Mouse (Mus musculus) forebrain, postnatal 0 days (tissue): ENCODE measurements at regions not wholly inside any gene's neighbourhood (a gene's known extent, or its start where the extent isn't known, plus 50 kb on each side); places are given as distances from the start of the nearest gene placed in this dataset.

Experiments used
- ATAC-seq: fragments of 200-750 bp; cut with Nextera tagmentation; 2 replicates; pipeline ENCODE4 v1.8.0; 2017; ENCODE audit warnings: mild to moderate bottlenecking, moderate library complexity
- DNase-seq: peaks from one replicate; pipeline ENCODE4 v3.0.0-alpha.2; 2015
- H3K27ac ChIP-seq: fragments of 300-500 bp; sonication (generic); 2 replicates; pipeline ENCODE4 v1.5.1; 2014; ENCODE audit warnings: low read depth, mild to moderate bottlenecking, antibody characterized with exemption, low read length, moderate library complexity, mixed read lengths
- H3K27me3 ChIP-seq: fragments of 300-500 bp; sonication (generic); 2 replicates; pipeline ENCODE4 v1.6.1; 2014; ENCODE audit warnings: mild to moderate bottlenecking, low read length, mixed read lengths; ENCODE audit not compliant: insufficient read depth
- H3K36me3 ChIP-seq: fragments of 300-500 bp; sonication (generic); 2 replicates; pipeline ENCODE4 v1.6.1; 2014; ENCODE audit warnings: mild to moderate bottlenecking, moderate library complexity; ENCODE audit not compliant: insufficient read depth
- H3K4me1 ChIP-seq: fragments of 300-500 bp; sonication (generic); 2 replicates; pipeline ENCODE4 v1.6.1; 2014; ENCODE audit warnings: antibody characterized with exemption; ENCODE audit not compliant: insufficient read depth
- H3K4me2 ChIP-seq: fragments of 300-500 bp; sonication (generic); 2 replicates; pipeline ENCODE4 v1.6.1; 2014; ENCODE audit warnings: low read depth, mild to moderate bottlenecking, moderate library complexity
- H3K4me3 ChIP-seq: fragments of 300-500 bp; sonication (generic); 2 replicates; pipeline ENCODE4 v1.5.1; 2014; ENCODE audit warnings: low read depth, low read length, mixed read lengths
- H3K9ac ChIP-seq: fragments of 300-500 bp; sonication (generic); 2 replicates; pipeline ENCODE4 v1.6.1; 2014; ENCODE audit warnings: mild to moderate bottlenecking
- H3K9me3 ChIP-seq: fragments of 300-500 bp; sonication (generic); 2 replicates; pipeline ENCODE4 v1.6.1; 2016; ENCODE audit warnings: low read length
- CTCF ChIP-seq: sonication (generic); IDR thresholded peaks from 2 replicates; pipeline ENCODE4 v1.5.1; 2016; ENCODE audit warnings: antibody characterized with exemption, control low read depth, low read depth
- WGBS: fragments of 180-500 bp; shearing (Covaris S2); extraction: QIAGEN DNeasy Blood & Tissue Kit; methylation state at CpG from one replicate; pipeline ENCODE4 v1.1.7; 2014; 5-methylcytosine and 5-hydroxymethylcytosine counted together

GRCm38 (mm10) chr9:52359416-52359815 lies 191.0 kb upstream of the Zc3h12c start:
- DNase-seq (no peak), ATAC-seq (no peak)
- no peaks in the 10 kb centered on the region for H3K9me3 ChIP-seq
- no peak overlapping the region for H3K9ac ChIP-seq
- WGBS: 76% methylated on average over 3 of the region's 3 CpGs
- H3K4me1 ChIP-seq: no peaks in the 10 kb centered on the region
- H3K4me2 ChIP-seq: no peak overlapping the region
- H3K27ac ChIP-seq: no peak overlapping the region
- H3K27me3 ChIP-seq: no peaks in the 10 kb centered on the region
- no peaks in the 10 kb centered on the region for H3K36me3 ChIP-seq
- H3K4me3 ChIP-seq: no peak overlapping the region
- TF ChIP-seq CTCF: no peak

GRCm38 (mm10) chr9:52356549-52356948 lies 188.2 kb upstream of the Zc3h12c start:
- DNase-seq (no peak), ATAC-seq (no peak)
- Histone ChIP-seq H3K9ac (no peak overlapping the region), H3K4me3 (no peak overlapping the region), H3K27me3 (no peaks in the 10 kb centered on the region), H3K36me3 (no peaks in the 10 kb centered on the region), H3K9me3 (no peaks in the 10 kb centered on the region), H3K4me1 (no peaks in the 10 kb centered on the region), H3K27ac (no peak overlapping the region), H3K4me2 (no peak overlapping the region)
- 82% methylated on average over 3 of the region's 3 CpGs for WGBS
- TF ChIP-seq CTCF: no peak

GRCm38 (mm10) chr9:52355187-52355982 lies 187.0 kb upstream of the Zc3h12c start:
- H3K4me1 ChIP-seq: no peaks in the 10 kb centered on the region
- H3K27me3 ChIP-seq: no peaks in the 10 kb centered on the region
- DNase-seq (no peak), ATAC-seq (no peak)
- no peak overlapping the region for H3K4me2 ChIP-seq
- no peaks in the 10 kb centered on the region for H3K9me3 ChIP-seq
- no peak for TF ChIP-seq CTCF
- no peak overlapping the region for H3K9ac ChIP-seq
- no peak overlapping the region for H3K4me3 ChIP-seq
- no peaks in the 10 kb centered on the region for H3K36me3 ChIP-seq
- H3K27ac ChIP-seq: no peak overlapping the region
- 78% methylated on average over 10 of the region's 10 CpGs for WGBS

GRCm38 (mm10) chr9:52348536-52349527 lies 180.5 kb upstream of the Zc3h12c start:
- H3K4me1 ChIP-seq: no peaks in the 10 kb centered on the region
- H3K4me2 ChIP-seq: no peak overlapping the region
- TF ChIP-seq CTCF: no peak
- no peak for DNase-seq
- ATAC-seq: no peak
- no peaks in the 10 kb centered on the region for H3K9me3 ChIP-seq
- no peaks in the 10 kb centered on the region for H3K36me3 ChIP-seq
- H3K27ac ChIP-seq: no peak overlapping the region
- 66% methylated on average over 7 of the region's 7 CpGs for WGBS
- H3K4me3 ChIP-seq: no peak overlapping the region
- H3K9ac ChIP-seq: no peak overlapping the region
- no peaks in the 10 kb centered on the region for H3K27me3 ChIP-seq

- H3K36me3 ChIP-seq: no peaks in the 10 kb centered on the region
- ATAC-seq (no peak), DNase-seq (no peak)
- TF ChIP-seq CTCF: no peak
- H3K27ac ChIP-seq: no peak overlapping the region
- H3K27me3 ChIP-seq: no peaks in the 10 kb centered on the region
- no peak overlapping the region for H3K4me2 ChIP-seq
- H3K4me1 ChIP-seq: no peaks in the 10 kb centered on the region
- 80% methylated on average over 2 of the region's 2 CpGs for WGBS
- no peaks in the 10 kb centered on the region for H3K9me3 ChIP-seq
- no peak overlapping the region for H3K4me3 ChIP-seq
- no peak overlapping the region for H3K9ac ChIP-seq
Observed at GRCm38 (mm10) chr9:52344177-52344877, 176.0 kb upstream of the Zc3h12c start.

GRCm38 (mm10) chr9:52341029-52341428 lies 172.7 kb upstream of the Zc3h12c start:
- no peak for TF ChIP-seq CTCF
- no peaks in the 10 kb centered on the region for H3K27me3 ChIP-seq
- H3K9ac ChIP-seq: no peak overlapping the region
- DNase-seq: no peak
- 0 out of 2 replicates have a peak, but pooled peaks cover 4% of the 10 kb centered on the region for H3K4me1 ChIP-seq
- no peaks in the 10 kb centered on the region for H3K36me3 ChIP-seq
- H3K4me3 ChIP-seq: no peak overlapping the region
- no peak for ATAC-seq
- H3K9me3 ChIP-seq: no peaks in the 10 kb centered on the region
- H3K4me2 ChIP-seq: no peak overlapping the region
- 73% methylated on average over 2 of the region's 2 CpGs for WGBS
- H3K27ac ChIP-seq: no peak overlapping the region
